Mouse (Mus musculus): ENCODE data around the gene Cap2. TPM values are rescaled to one million over a fixed set of nuclear protein-coding genes. Genes with fewer than 3 reads are reported as not detected.

Gene Cap2
- total RNA-seq, 4 experiments from 2014 or later: 175 to 218 (median 200) TPM

- no peak for DNase-seq (ENCODE audit: low spot score in 2 of 2)
Observed at GRCm38 (mm10) chr13:46525295-46526255, 23.9 kb downstream of the Cap2 start.

- no peak for DNase-seq (ENCODE audit: low spot score in 2 of 2)
Observed at GRCm38 (mm10) chr13:46526645-46527044, 25.0 kb downstream of the Cap2 start.

GRCm38 (mm10) chr13:46527340-46527739 lies 25.7 kb downstream of the Cap2 start:
- no peak for DNase-seq (ENCODE audit: low spot score in 2 of 2)

- no peak for DNase-seq (ENCODE audit: low spot score in 2 of 2)
Observed at GRCm38 (mm10) chr13:46529037-46529436, 27.4 kb downstream of the Cap2 start.

GRCm38 (mm10) chr13:46530546-46530945 lies 28.9 kb downstream of the Cap2 start:
- DNase-seq (ENCODE audit: low spot score in 2 of 2): no peak

- DNase-seq (ENCODE audit: low spot score in 2 of 2): no peak
Observed at GRCm38 (mm10) chr13:46531676-46532075, 30.0 kb downstream of the Cap2 start.

GRCm38 (mm10) chr13:46532276-46532675 lies 30.6 kb downstream of the Cap2 start:
- no peak for DNase-seq (ENCODE audit: low spot score in 2 of 2)

GRCm38 (mm10) chr13:46533342-46534129 lies 31.9 kb downstream of the Cap2 start:
- no peak for DNase-seq (ENCODE audit: low spot score in 2 of 2)

GRCm38 (mm10) chr13:46534171-46534968 lies 32.7 kb downstream of the Cap2 start:
- DNase-seq (ENCODE audit: low spot score in 2 of 2): no peak

GRCm38 (mm10) chr13:46534969-46535785 lies 33.5 kb downstream of the Cap2 start:
- DNase-seq (ENCODE audit: low spot score in 2 of 2): no peak

GRCm38 (mm10) chr13:46539284-46539683 lies 37.6 kb downstream of the Cap2 start:
- no peak for DNase-seq (ENCODE audit: low spot score in 2 of 2)

- DNase-seq (ENCODE audit: low spot score in 2 of 2): no peak
Observed at GRCm38 (mm10) chr13:46540943-46541342, 39.3 kb downstream of the Cap2 start.

- DNase-seq (ENCODE audit: low spot score in 2 of 2): no peak
Observed at GRCm38 (mm10) chr13:46542782-46543181, 41.1 kb downstream of the Cap2 start.

- no peak for DNase-seq (ENCODE audit: low spot score in 2 of 2)
Observed at GRCm38 (mm10) chr13:46544608-46545007, 43.0 kb downstream of the Cap2 start.

GRCm38 (mm10) chr13:46545081-46545480 lies 43.4 kb downstream of the Cap2 start:
- DNase-seq (ENCODE audit: low spot score in 2 of 2): no peak

GRCm38 (mm10) chr13:46546846-46547245 lies 45.2 kb downstream of the Cap2 start:
- no peak for DNase-seq (ENCODE audit: low spot score in 2 of 2)

- DNase-seq (ENCODE audit: low spot score in 2 of 2): no peak
Observed at GRCm38 (mm10) chr13:46547253-46547652, 45.6 kb downstream of the Cap2 start.

- no peak for DNase-seq (ENCODE audit: low spot score in 2 of 2)
Observed at GRCm38 (mm10) chr13:46548132-46548531, 46.5 kb downstream of the Cap2 start.

GRCm38 (mm10) chr13:46548600-46549179 lies 47.0 kb downstream of the Cap2 start:
- DNase-seq (ENCODE audit: low spot score in 2 of 2): no peak

- DNase-seq (ENCODE audit: low spot score in 2 of 2): no peak
Observed at GRCm38 (mm10) chr13:46550627-46551026, 49.0 kb downstream of the Cap2 start.
